Mouse (Mus musculus): ENCODE results near the gene Slc2a5.

GRCm38 (mm10) chr4:150117311-150117710 lies 1.8 kb upstream of the Slc2a5 start:
- no peak for TF ChIP-seq POLR2A (IDR thresholded peaks at IDR 0.05; ENCODE audit: control insufficient read depth in 1 of 2, insufficient read depth in 1 of 2, low read depth in 1 of 2, low read length in 2 of 2, poor library complexity in 1 of 2)
- no peak for TF ChIP-seq EP300 (IDR thresholded peaks at IDR 0.05; ENCODE audit: low read depth in 1 of 2, low read length in 2 of 2)
- TF ChIP-seq CTCF (IDR thresholded peaks at IDR 0.05 in 2 of 3, conservative IDR thresholded peaks at IDR 0.05 in 1 of 3; ENCODE audit: control insufficient read depth in 1 of 3, insufficient read depth in 1 of 3, low read depth in 2 of 3, low read length in 3 of 3, poor library complexity in 1 of 3, severe bottlenecking in 1 of 3) = no peak

Measured in MEL (cell line).